Mouse (Mus musculus) heart, adult 2 months (tissue): Measurements from ENCODE around the gene Arhgap31.

Source experiments
- CTCF ChIP-seq: fragments of 200-600 bp; IDR thresholded peaks from 2 replicates; pipeline ENCODE4 v1.8.1; 2022; ENCODE audit warnings: antibody characterized with exemption, mild to moderate bottlenecking, moderate library complexity
- POLR2A ChIP-seq: fragments of 200-500 bp; IDR thresholded peaks from 2 replicates; pipeline ENCODE4 v1.6.1; 2011; ENCODE audit warnings: mild to moderate bottlenecking, low read depth, low read length, control low read depth; ENCODE audit not compliant: insufficient read depth

GRCm38 (mm10) chr16:38705531-38706281 lies 7.4 kb downstream of the Arhgap31 start:
- TF ChIP-seq CTCF (no peak), POLR2A (no peak)
